Mouse (Mus musculus): ENCODE data around the gene Bcar1.

The Bcar1 gene

GRCm38 (mm10) chr8:111743792-111744696 is at the start of gene Bcar1:
Gene Bcar1, minus strand, starts transcription at chr8:111743809.
- DNase-seq (ENCODE audit: low spot score), result peak; percentile 54

GRCm38 (mm10) chr8:111789639-111790038 is 46.0 kb upstream of the Bcar1 start:
- no peak for DNase-seq (ENCODE audit: low spot score)

DNA sequence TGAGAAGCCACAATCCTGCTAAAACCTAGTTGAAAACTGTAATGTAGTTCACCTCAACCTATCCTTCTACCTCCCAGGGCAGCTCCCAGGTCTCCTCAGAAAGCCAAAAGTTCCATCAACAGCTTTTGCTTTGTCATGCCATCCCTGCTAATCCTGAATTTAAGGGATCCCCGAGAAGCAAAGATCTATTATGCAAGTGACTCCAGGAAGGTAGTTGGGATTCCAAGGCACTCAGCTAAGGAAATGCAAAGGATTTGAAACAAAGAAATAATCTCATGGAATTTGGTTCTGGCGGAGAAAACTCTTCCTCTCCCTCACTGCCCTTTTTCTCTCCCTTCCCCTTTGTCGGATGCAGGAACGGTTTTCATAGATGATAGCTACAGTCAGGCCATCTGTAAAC is 45.6 kb upstream of the Bcar1 start:
- no peak for DNase-seq (ENCODE audit: low spot score)

- no peak for DNase-seq (ENCODE audit: low spot score)
Observed at GRCm38 (mm10) chr8:111788497-111788896, 44.9 kb upstream of the Bcar1 start.

GRCm38 (mm10) chr8:111788085-111788484 is 44.5 kb upstream of the Bcar1 start:
- DNase-seq (ENCODE audit: low spot score), result no peak

GRCm38 (mm10) chr8:111787683-111788082 is 44.1 kb upstream of the Bcar1 start:
- no peak for DNase-seq (ENCODE audit: low spot score)

GRCm38 (mm10) chr8:111786701-111787588 is 43.3 kb upstream of the Bcar1 start:
- DNase-seq (ENCODE audit: low spot score), result no peak

DNA sequence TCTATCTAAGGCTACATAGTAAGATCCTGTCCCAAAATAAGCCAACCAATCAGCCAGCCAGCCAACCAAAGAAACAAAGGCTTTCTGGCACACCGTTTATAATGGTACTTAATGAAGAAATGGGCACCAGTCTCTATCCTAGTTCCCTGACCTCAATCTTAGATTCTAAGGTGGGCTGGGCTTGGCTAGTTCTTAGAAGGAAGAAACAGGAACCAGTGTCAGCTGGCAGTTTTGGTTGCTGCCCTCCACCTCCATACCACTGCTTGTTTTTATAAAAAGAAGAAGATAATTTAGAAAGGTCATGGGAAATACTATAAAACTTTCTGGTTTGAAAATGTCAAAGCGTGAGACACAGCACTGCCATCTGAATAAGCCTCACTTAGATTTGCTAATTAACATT is 42.5 kb upstream of the Bcar1 start:
- DNase-seq (ENCODE audit: low spot score), result no peak

GRCm38 (mm10) chr8:111782671-111783394 is 39.2 kb upstream of the Bcar1 start:
- no peak for DNase-seq (ENCODE audit: low spot score)

- DNase-seq (ENCODE audit: low spot score), result no peak
Observed at GRCm38 (mm10) chr8:111782161-111782560, 38.6 kb upstream of the Bcar1 start.

DNA sequence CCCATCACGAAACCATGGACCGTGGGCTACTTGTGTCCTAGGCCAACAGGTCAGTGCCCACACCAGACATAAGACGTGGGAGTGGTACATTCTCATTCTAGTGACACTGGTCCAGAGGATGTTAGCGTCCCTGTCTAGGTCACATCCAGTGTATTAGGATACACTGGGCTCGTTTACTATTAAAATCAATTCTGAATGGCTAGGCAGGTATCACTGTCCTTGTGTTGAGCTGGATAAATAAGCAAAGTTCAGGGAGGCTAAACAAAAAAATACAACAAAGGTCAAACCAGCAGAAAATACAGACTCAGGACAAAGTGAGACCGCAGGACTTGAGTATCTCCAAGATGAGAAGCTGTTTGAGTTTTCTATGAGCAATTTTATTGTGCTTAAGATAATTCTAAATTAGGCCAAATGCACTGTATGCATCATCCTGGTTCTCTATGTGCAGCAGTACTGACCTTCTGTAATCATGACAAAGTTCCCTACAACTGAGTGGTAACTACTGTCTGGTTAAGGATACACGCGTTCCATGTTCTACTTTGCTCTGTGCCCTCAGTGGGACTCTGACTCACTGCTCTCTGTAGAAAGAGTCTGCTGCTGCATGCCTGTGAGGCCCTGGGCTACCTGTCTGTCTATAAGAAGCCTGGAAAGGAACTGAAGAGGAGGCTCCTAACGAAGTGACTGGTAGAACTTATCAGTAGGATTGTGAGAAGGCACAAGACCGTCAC is 37.3 kb upstream of the Bcar1 start:
- DNase-seq (ENCODE audit: low spot score), result no peak

- DNase-seq (ENCODE audit: low spot score), result no peak
Observed at GRCm38 (mm10) chr8:111779690-111780089, 36.1 kb upstream of the Bcar1 start.

- DNase-seq (ENCODE audit: low spot score), result no peak
Observed at GRCm38 (mm10) chr8:111778801-111779200, 35.2 kb upstream of the Bcar1 start.

- DNase-seq (ENCODE audit: low spot score), result no peak
Observed at GRCm38 (mm10) chr8:111776492-111776891, 32.9 kb upstream of the Bcar1 start.

GRCm38 (mm10) chr8:111775766-111776165 is 32.2 kb upstream of the Bcar1 start:
- no peak for DNase-seq (ENCODE audit: low spot score)

GRCm38 (mm10) chr8:111773476-111773875 is 29.9 kb upstream of the Bcar1 start:
- no peak for DNase-seq (ENCODE audit: low spot score)

DNA sequence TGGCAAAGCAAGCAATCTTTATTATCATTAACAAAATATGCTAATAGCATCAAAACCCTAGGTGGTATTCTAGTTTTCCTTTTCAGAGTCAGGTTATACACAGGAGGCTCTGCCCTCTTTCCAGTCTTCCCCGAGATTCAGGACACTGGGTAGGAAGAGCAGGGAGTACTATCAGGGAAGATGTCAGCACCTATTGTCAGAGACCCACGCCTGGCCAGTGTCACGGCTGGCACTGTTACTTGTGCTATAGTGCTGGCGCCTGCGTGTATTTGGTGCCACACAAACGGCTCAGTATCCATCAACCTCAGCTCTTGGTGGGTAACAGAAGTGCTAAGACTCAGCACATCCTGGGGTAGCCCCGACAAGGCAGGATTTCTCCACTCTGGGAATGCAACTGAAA is 29.4 kb upstream of the Bcar1 start:
- no peak for DNase-seq (ENCODE audit: low spot score)

DNA sequence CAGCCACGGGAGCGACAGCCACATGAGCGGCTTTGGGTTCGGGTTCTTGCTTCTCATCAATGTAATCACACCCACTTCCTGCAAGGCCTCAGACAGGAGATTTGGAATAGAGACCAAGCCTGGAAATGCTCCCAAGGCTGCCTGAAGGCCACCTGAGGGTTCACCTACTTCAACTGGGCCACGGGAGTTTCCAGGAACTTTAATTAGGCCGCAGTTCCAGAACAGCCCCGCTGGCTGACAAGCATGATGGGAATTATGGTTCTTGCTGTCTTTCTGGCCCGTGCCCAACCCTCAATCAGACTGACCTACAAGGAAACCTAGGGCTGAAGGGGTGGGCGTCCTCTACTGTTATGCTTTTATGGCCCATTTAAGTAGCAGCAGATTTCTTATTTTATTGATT is 28.5 kb upstream of the Bcar1 start:
- DNase-seq (ENCODE audit: low spot score), result no peak

DNA sequence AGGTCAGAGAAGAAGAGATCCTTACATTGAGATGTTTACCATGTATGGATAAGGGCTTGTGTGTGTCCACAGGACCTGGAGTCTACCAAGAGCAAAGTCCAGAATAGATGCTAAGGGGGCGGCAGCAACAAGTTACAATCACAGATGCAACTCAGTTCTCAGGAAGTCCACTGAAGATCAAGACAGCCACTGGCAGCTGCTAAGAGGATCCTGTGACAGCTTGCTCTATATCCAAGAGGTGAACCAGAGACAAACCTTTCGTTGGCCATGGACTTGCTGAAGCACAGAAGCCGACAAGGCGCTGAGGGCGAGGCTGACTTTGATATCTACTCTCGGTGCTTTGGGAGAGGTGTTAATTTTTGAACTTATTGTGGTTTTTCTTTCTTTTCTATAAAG is 28.0 kb upstream of the Bcar1 start:
- no peak for DNase-seq (ENCODE audit: low spot score)

DNA sequence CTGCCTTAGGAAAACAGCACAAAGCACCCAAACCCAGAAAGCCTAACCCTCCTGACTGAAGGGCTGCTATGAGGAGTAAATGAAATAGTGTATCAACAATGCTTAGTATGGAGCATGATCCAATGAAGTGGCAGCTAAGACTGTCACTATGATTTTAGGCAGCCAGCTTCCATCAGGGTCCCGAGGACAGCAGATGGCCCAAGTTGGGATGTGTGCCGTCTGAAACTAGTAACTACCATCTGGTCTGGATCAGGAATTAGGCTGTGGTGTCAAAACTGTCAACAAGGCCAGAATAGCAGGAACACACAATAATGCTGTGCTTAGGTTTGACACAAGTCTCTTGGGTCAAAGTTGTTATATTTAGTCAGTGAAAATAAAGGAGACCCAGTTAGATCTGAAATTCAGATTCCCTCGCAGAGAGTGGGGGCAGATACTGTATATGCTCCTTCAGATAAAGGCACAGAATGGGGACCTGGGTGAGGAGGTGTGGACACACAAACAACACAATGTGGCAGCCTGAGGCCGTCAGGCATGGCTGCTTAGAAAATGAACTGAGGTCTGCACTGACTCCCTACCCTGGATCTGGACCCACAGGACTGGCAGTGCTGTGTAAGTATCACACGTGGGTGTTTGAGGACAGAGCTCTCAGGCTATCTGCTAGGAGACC is 27.5 kb upstream of the Bcar1 start:
- no peak for DNase-seq (ENCODE audit: low spot score)

All from urinary bladder, postnatal 10 days (tissue).